Mouse (Mus musculus) MEL (cell line): ENCODE data around the gene Jak3.

Experiments used
- CHD1 ChIP-seq: IDR thresholded peaks from 2 replicates; pipeline ENCODE4 v1.6.1; 2012; ENCODE audit warnings: low read depth, mild to moderate bottlenecking, inconsistent platforms, low read length, improper control_type of control experiment
- CHD2 ChIP-seq: IDR thresholded peaks from 2 replicates; pipeline ENCODE4 v1.6.1; 2011; ENCODE audit warnings: low read length, improper control_type of control experiment
- CTCF ChIP-seq, 3 experiments: IDR thresholded peaks in 2 of 3; conservative IDR thresholded peaks in 1 of 3; 2 replicates each; pipeline ENCODE4 v1.5.1; 2011 to 2012; ENCODE audit warnings: low read length in 3 of 3, low read depth in 2 of 3, mild to moderate bottlenecking in 2 of 3, improper control_type of control experiment in 1 of 3, inconsistent platforms in 1 of 3, mixed read lengths in 1 of 3, moderate library complexity in 1 of 3; ENCODE audit not compliant: control insufficient read depth in 1 of 3, insufficient read depth in 1 of 3, poor library complexity in 1 of 3, severe bottlenecking in 1 of 3
- E2F4 ChIP-seq: IDR thresholded peaks from 2 replicates; pipeline ENCODE4 v1.6.1; 2011; ENCODE audit warnings: low read depth, low read length, improper control_type of control experiment, borderline replicate concordance
- ELF1 ChIP-seq: IDR thresholded peaks from 2 replicates; pipeline ENCODE4 v1.6.1; 2014; ENCODE audit warnings: low read depth, mild to moderate bottlenecking, inconsistent platforms, low read length, improper control_type of control experiment, moderate library complexity
- GABPA ChIP-seq: IDR thresholded peaks from 2 replicates; pipeline ENCODE4 v1.6.1; 2012; ENCODE audit warnings: low read depth, mild to moderate bottlenecking, inconsistent platforms, low read length, improper control_type of control experiment, moderate library complexity
- HCFC1 ChIP-seq: IDR thresholded peaks from 2 replicates; pipeline ENCODE4 v1.6.1; 2012; ENCODE audit warnings: low read depth, mild to moderate bottlenecking, inconsistent platforms, low read length, improper control_type of control experiment, moderate library complexity
- MXI1 ChIP-seq: IDR thresholded peaks from 2 replicates; pipeline ENCODE4 v1.6.1; 2011; ENCODE audit warnings: mild to moderate bottlenecking, low read depth, low read length, improper control_type of control experiment
- POLR2A ChIP-seq, 2 experiments: IDR thresholded peaks; 2 replicates each; pipeline ENCODE4 v1.6.1; 2011 to 2012; ENCODE audit warnings: low read length in 2 of 2, mild to moderate bottlenecking in 2 of 2, control low read depth in 1 of 2, improper control_type of control experiment in 1 of 2, low read depth in 1 of 2, moderate library complexity in 1 of 2; ENCODE audit not compliant: control insufficient read depth in 1 of 2, insufficient read depth in 1 of 2, poor library complexity in 1 of 2
- RCOR1 ChIP-seq: IDR thresholded peaks from 2 replicates; pipeline ENCODE4 v1.6.1; 2012; ENCODE audit warnings: low read depth, mild to moderate bottlenecking, inconsistent platforms, low read length, improper control_type of control experiment
- SIN3A ChIP-seq: IDR thresholded peaks from 2 replicates; pipeline ENCODE4 v1.6.1; 2012; ENCODE audit warnings: low read length, improper control_type of control experiment, inconsistent platforms
- TBP ChIP-seq: IDR thresholded peaks from 2 replicates; pipeline ENCODE4 v1.8.0; 2011; ENCODE audit warnings: low read depth, low read length, improper control_type of control experiment
- USF1 ChIP-seq: IDR thresholded peaks from 2 replicates; pipeline ENCODE4 v1.6.1; 2014; ENCODE audit warnings: low read depth, mild to moderate bottlenecking, inconsistent platforms, low read length, improper control_type of control experiment, moderate library complexity
- ZNF384 ChIP-seq: IDR thresholded peaks from 2 replicates; pipeline ENCODE4 v1.6.1; 2012; ENCODE audit warnings: low read depth, mild to moderate bottlenecking, inconsistent platforms, low read length, improper control_type of control experiment

- no peak for TF ChIP-seq ZNF384
- TF ChIP-seq HCFC1: peak; percentile 56; the same call in 1 of the 2 replicates
- no peak for TF ChIP-seq E2F4
- TF ChIP-seq CTCF (IDR thresholded peaks at IDR 0.05 in 2 of 3, conservative IDR thresholded peaks at IDR 0.05 in 1 of 3; ENCODE audit: control insufficient read depth in 1 of 3, insufficient read depth in 1 of 3, low read depth in 2 of 3, low read length in 3 of 3, poor library complexity in 1 of 3, severe bottlenecking in 1 of 3): peak; percentile 59 to 96 (median 91)
- no peak for TF ChIP-seq POLR2A (IDR thresholded peaks at IDR 0.05; ENCODE audit: control insufficient read depth in 1 of 2, insufficient read depth in 1 of 2, low read depth in 1 of 2, low read length in 2 of 2, poor library complexity in 1 of 2)
- peak; percentile 34; the same call in 1 of the 2 replicates for TF ChIP-seq ELF1
- no peak; the same call in 1 of the 2 replicates for TF ChIP-seq CHD2
- TF ChIP-seq GABPA: no peak
- TF ChIP-seq SIN3A: peak; percentile 80; the same call in 1 of the 2 replicates
- TF ChIP-seq MXI1: peak; percentile 80
- no peak for TF ChIP-seq CHD1
- TF ChIP-seq TBP: no peak
- TF ChIP-seq USF1: no peak
- peak; percentile 30; the same call in 1 of the 2 replicates for TF ChIP-seq RCOR1
These were observed 42.9 kb upstream of the Jak3 start for GRCm38 (mm10) chr8:71633164-71633563.
